Mouse (Mus musculus) cerebellum, postnatal 4 days (tissue): ENCODE measurements around the gene Clcn6.

Source experiments
- DNase-seq, 2 experiments: peaks; one replicate each; pipeline ENCODE4 v3.0.0; 2022; ENCODE audit warnings: low spot score in 2 of 2, mixed read lengths in 1 of 2

The Clcn6 gene

GRCm38 (mm10) chr4:148040029-148040830, 1.6 kb upstream of the Clcn6 start:
- no peak for DNase-seq

- no peak for DNase-seq
These were observed 820 bp upstream of the Clcn6 start for GRCm38 (mm10) chr4:148039254-148040028.

DNA sequence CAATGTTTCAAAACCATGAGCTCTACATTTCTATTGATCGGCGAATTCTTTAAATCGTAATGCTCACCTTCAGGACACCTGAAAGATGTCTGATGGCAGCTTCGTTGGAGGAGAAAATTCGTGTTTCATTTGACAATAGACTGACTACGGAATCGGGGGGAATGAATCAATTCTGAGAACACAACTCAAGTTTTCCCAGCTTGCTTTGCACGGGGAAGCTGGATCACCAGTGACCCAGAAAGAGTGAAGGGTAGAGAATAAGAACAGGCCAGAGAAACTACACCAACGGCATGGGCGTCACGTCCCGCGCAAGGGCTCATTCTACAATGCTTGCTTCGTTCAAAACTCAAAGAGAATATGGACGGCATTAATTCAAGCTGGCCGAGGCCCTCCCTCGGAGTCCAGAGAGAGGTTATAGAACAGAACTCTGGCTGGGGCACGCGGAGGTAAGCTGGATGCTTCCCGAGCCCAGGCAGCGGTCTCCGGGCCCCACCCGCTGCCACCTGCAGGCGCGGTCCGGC, 482 bp downstream of the Clcn6 start:
- no peak for DNase-seq

DNA sequence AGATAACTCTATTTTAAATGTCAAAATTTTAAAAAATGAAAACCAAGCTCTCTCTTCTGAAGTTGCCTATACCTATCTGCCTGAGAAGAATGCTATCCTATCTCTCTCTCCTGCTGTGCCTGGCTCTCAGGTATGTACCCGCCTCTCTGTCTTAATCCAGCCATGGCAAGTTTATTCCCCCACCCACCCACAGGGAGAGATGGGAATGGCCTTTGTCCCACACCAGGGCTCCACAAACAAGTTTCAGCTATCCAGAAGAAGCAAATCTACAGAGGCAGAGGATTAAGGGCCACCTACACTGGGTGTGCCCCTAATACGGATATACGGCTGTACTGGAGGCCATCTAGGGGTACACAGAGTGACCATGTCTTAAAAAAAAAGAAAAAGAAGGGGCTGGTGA, 3.2 kb downstream of the Clcn6 start:
- no peak for DNase-seq

DNA sequence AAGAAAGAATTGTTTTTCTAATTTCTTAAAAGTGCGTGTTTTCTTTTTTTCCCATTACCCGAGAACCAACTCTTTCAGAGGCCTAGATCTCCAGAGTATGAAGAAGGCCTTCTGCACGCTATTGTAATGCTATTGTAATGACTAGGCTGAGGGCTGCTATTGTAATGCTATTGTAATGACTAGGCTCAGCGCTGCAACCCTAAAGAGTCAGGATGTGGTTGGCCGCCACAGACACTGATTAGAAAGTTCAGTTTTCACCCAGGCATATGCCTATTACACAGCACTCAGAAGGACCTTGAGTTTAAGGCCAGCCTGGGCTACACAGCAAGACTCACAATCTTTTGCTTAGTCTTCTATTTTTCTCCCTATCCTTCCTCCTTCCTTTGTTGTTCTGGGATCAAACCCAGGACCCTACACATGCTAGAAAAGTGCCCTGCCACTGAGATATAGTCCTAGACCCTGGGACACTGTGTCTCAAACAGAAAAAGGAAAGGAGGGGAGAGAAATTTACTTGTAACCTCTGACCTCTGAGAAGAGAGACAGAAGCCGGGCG, 4.7 kb downstream of the Clcn6 start:
- no peak for DNase-seq

DNA sequence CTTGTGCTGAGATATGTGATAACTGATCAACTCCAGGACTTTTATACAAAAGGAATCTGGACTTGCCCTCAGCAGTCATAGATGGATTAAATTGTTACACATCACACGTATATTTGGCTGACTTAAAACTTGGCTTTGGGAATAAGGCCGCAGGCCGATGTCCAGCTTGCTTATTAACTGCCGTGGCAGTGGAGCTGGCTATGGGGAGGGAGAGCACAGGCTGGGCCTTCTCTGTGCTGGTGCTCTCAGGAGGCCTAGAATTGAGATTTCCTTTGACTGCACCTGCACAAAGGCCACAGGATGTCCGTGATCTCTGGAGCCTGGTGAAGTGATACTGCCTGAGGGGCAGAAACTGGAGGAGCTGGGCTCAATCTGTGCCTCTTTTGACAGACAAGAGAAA, 8.1 kb downstream of the Clcn6 start:
- no peak for DNase-seq

- no peak for DNase-seq
These were observed 9.3 kb downstream of the Clcn6 start for GRCm38 (mm10) chr4:148029297-148029696.

- DNase-seq = no peak
These were observed 14.6 kb downstream of the Clcn6 start for GRCm38 (mm10) chr4:148024003-148024402.

- DNase-seq = no peak
These were observed 20.2 kb downstream of the Clcn6 start for GRCm38 (mm10) chr4:148018410-148018809.

DNA sequence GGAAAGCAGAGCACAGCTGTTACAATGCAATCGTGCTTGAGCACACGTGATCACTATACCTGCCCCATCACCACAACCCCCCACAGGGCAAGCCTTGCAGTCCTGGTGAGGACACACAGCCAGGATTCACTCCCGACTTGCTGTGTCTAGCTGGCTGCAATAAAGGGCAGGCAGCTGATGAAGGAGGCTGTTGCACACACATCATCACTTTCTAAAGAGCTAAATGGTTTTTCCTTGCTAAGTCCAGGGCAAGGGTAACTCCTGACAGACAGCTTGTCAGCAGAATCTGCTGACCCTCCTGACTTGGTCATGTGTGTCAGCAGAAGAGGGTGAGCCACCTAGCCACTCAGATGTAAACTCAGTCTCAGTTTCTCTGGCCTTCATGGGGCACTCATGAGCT, 21.6 kb downstream of the Clcn6 start:
- no peak for DNase-seq

GRCm38 (mm10) chr4:148015418-148015817, 23.2 kb downstream of the Clcn6 start:
- DNase-seq = no peak

DNA sequence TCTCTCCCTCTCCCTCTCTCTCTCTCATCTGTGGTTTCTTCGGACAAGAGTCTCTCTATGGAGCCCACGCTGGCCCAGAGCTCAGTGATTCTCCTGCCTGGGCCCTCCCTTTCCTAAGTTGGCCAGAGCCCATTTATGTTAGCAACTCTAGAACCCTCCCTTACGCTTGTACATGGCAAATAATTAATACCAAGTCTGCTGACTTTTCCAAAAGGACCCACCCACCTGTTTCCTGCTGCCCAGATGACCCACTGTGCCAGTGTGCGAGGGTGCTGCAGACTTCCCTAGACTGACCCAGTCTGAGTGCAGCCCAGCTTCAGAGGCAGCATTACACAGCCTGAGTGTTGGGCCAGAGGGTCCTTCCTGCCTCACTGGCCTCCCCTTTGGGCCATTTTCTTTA, 26.4 kb downstream of the Clcn6 start:
- no peak for DNase-seq

GRCm38 (mm10) chr4:148011332-148011731, 27.3 kb downstream of the Clcn6 start:
- no peak for DNase-seq

- no peak for DNase-seq
These were observed 29.0 kb downstream of the Clcn6 start for GRCm38 (mm10) chr4:148009641-148010040.

DNA sequence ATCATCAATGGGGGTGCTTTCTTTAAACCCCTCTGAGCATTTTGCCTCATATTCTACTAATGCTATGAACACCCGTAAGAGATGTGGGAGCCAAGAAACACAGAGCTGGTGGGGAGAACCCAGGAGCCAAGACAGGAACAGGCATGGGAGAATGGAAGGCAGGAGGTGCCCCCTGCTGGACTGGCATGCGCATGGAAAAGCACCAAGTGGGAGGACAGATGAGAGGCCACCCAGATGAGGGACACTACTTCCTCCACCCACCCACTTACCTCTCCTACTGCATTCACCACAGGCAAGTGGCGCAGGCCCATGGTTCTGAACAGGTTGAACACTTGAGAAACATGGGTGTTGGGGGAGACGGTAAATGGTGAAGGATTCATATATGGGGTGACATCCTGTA, 30.2 kb downstream of the Clcn6 start:
- DNase-seq = peak in 1 of 2 experiments; percentile 44

DNA sequence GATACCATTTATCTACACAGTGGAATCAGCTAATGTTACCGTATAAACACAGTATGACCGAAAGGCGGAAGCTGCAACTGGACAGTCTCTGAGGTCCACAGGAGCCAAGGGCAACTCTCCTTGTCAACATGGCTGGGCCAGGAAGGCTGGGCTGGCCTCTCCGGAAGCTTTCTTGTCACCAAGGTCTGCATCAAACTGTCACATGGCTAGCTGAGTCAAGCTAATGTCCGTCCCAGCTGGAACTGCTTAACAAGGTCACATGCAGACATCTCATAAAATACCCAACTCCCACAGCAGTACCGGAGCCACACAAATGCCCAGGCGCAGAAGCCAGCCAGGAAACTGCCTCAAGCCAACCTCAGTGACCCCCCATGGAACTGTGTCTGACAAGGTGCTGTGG, 34.3 kb downstream of the Clcn6 start:
- no peak for DNase-seq

DNA sequence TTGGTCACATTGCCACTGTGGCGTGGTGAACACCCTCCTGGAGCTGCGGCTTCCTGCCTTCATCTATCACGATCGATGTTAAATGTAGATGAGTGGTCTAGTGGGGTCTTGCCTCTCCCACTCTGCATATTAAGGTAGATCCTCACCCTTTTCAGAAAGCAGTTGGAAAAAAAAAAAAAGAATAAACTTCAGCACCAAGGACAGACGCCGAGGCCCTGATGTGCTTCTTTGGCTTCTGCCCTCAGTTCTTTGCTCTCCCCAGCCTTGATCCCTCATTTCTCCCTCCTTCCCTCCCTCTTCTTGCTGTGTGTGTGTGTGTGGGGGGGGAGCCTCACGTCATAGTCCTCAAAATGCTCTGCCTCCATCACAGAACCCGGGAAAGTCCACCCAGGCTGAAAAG, 36.8 kb downstream of the Clcn6 start:
- DNase-seq = no peak

- DNase-seq = no peak
These were observed 37.4 kb downstream of the Clcn6 start for GRCm38 (mm10) chr4:148001013-148001789.

DNA sequence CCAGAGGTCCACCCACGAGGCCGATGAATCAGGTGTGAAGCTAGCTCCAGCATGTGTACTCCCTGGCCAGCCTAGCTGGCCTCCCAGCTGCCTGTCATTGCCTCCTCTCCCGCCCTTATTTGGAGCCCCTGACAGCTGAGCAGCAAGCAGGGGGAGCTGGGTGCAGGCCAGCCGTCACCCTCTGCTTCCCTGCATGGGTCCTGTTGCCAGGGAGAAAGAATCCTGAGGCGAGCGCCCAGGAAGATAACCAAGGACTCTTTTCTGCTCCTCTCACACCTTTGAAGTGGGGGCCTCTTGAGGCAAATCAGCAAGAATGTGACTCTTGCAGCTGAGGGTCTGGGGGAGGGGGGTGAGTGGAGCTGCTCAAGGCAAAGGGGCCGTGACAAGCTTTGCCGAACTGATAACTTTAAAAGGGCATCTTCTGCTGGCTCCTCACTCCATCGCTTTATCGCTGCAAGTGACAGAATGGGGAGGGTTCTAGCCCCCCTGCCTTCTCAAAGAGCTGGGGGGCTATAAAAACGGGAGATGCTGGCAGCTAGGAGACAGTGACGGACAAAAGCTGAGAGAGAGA, 38.3 kb downstream of the Clcn6 start, which contains the start of gene Nppa:
Gene Nppa (plus strand): TSS at position 521 of the 571 bp plus-strand sequence.
- peak in 1 of 2 experiments; percentile 16 for DNase-seq

DNA sequence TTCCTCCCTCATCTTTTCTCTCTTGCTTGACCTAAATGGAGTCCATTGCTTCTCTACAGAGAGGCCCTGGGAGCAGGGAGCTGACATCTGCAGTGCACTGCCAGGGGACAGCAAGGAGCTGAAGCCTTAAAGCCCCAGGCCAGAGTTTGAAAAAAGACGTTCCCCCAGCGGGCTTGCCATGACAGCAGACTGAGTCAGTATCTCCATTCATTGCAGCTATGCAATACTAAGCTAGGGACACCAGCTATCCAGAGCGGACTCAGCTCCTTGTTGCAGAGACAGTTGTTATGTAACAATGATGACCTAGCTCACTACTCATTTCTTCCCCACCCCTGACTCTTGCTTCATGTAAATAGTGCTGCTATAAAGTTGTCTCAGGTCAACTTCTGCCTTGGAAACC, 43.3 kb downstream of the Clcn6 start:
- no peak for DNase-seq

- no peak for DNase-seq
These were observed 45.0 kb downstream of the Clcn6 start for GRCm38 (mm10) chr4:147993571-147994095.
